Mouse (Mus musculus): Measurements from ENCODE around the gene Crybg1. TPM values are rescaled to one million over a fixed set of nuclear protein-coding genes. Genes with fewer than 3 reads are reported as not detected.
A peak's percentile ranks its signal among the peaks of the same experiment; 100 is the strongest.

Crybg1 gene
- polyA plus RNA-seq, 1 experiment, result 5.9 TPM

GRCm38 (mm10) chr10:44065848-44066360, 82.7 kb downstream of the Crybg1 start:
- Histone ChIP-seq H3K27me3 (ENCODE audit: control insufficient read depth, insufficient read depth, low read length) (no peaks in the 10 kb centered on the region), H3K4me1 (ENCODE audit: control insufficient read depth, insufficient read depth, insufficient read length) (peaks cover 8% of the 10 kb centered on the region; the same call in 1 of the 2 replicates), H3K4me3 (ENCODE audit: extremely low read depth, insufficient read depth, insufficient read length) (no peak overlapping the region), H3K36me3 (ENCODE audit: control insufficient read depth, insufficient read depth, low read length) (no peaks in the 10 kb centered on the region), H3K27ac (ENCODE audit: insufficient read depth, low read length) (no peak overlapping the region)
- TF ChIP-seq CTCF (IDR thresholded peaks at IDR 0.05; ENCODE audit: extremely low read depth, insufficient read depth, insufficient read length, insufficient replicate concordance), result no peak
- TF ChIP-seq POLR2A (IDR thresholded peaks at IDR 0.05; ENCODE audit: low read depth, low read length), result no peak
- DNase-seq (ENCODE audit: low read depth in 1 of 2, low spot score in 2 of 2), result no peak
- WGBS, result 94% methylated on average over 6 of the region's 6 CpGs

- DNase-seq (ENCODE audit: low read depth in 1 of 2, low spot score in 2 of 2), result no peak
- H3K36me3 ChIP-seq (ENCODE audit: control insufficient read depth, insufficient read depth, low read length), result no peaks in the 10 kb centered on the region
- H3K4me1 ChIP-seq (ENCODE audit: control insufficient read depth, insufficient read depth, insufficient read length), result no peaks in the 10 kb centered on the region
- TF ChIP-seq POLR2A (IDR thresholded peaks at IDR 0.05; ENCODE audit: low read depth, low read length), result no peak
- no peak for TF ChIP-seq CTCF (IDR thresholded peaks at IDR 0.05; ENCODE audit: extremely low read depth, insufficient read depth, insufficient read length, insufficient replicate concordance)
- H3K27ac ChIP-seq (ENCODE audit: insufficient read depth, low read length), result no peak overlapping the region
- no peaks in the 10 kb centered on the region for H3K27me3 ChIP-seq (ENCODE audit: control insufficient read depth, insufficient read depth, low read length)
- no peak overlapping the region for H3K4me3 ChIP-seq (ENCODE audit: extremely low read depth, insufficient read depth, insufficient read length)
- 93% methylated on average over 4 of the region's 4 CpGs for WGBS
Observed at GRCm38 (mm10) chr10:44062981-44063380, 85.7 kb downstream of the Crybg1 start.

DNA sequence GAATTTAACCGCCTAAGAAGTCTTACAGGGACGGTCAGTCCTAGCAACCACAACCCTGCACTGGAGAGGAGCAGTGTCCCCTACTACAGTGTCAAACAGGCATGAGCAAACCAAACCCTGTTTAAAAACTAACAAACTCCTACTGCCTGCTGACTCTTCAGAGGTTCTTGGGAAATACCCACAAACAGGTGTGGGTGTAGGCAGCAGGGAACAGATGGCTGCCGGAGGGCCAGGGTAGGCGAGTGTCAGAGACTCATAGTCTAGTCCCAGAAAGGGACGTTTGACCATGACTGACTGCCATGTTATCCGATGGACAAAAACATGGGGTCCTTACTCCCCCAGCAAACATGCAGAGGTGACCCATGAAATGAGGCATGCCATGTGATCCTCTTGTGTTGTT, 97.7 kb downstream of the Crybg1 start:
- H3K27ac ChIP-seq (ENCODE audit: insufficient read depth, low read length), result no peak overlapping the region
- no peaks in the 10 kb centered on the region for H3K4me1 ChIP-seq (ENCODE audit: control insufficient read depth, insufficient read depth, insufficient read length)
- no peaks in the 10 kb centered on the region for H3K36me3 ChIP-seq (ENCODE audit: control insufficient read depth, insufficient read depth, low read length)
- H3K4me3 ChIP-seq (ENCODE audit: extremely low read depth, insufficient read depth, insufficient read length), result no peak overlapping the region
- TF ChIP-seq CTCF (IDR thresholded peaks at IDR 0.05; ENCODE audit: extremely low read depth, insufficient read depth, insufficient read length, insufficient replicate concordance) (no peak), POLR2A (IDR thresholded peaks at IDR 0.05; ENCODE audit: low read depth, low read length) (no peak)
- 90% methylated on average over 6 of the region's 6 CpGs for WGBS
- no peaks in the 10 kb centered on the region for H3K27me3 ChIP-seq (ENCODE audit: control insufficient read depth, insufficient read depth, low read length)
- no peak for DNase-seq (ENCODE audit: low read depth in 1 of 2, low spot score in 2 of 2)

DNA sequence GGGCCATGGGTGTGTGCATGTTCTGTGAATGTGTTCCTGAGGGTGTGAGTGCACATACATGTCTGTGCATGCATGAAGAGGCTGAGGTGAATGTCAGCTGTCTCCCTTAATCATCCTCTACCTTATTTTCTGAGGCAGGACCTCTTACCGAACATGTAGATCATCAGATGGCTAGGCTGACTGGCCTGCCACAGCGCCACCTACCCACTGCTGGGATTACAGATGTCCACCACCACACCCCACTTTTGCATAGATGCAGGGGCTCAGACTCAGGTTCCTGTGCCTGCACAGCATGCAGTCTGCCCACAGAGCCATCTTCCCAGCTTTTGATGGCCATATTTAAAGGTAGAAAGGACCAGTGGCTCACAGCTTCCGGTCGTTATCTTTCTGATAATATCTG, 103.9 kb downstream of the Crybg1 start:
- DNase-seq (ENCODE audit: low read depth in 1 of 2, low spot score in 2 of 2), result no peak
- H3K4me1 ChIP-seq (ENCODE audit: control insufficient read depth, insufficient read depth, insufficient read length), result no peaks in the 10 kb centered on the region
- no peaks in the 10 kb centered on the region for H3K36me3 ChIP-seq (ENCODE audit: control insufficient read depth, insufficient read depth, low read length)
- no peak overlapping the region for H3K27ac ChIP-seq (ENCODE audit: insufficient read depth, low read length)
- no peak for TF ChIP-seq POLR2A (IDR thresholded peaks at IDR 0.05; ENCODE audit: low read depth, low read length)
- TF ChIP-seq CTCF (IDR thresholded peaks at IDR 0.05; ENCODE audit: extremely low read depth, insufficient read depth, insufficient read length, insufficient replicate concordance), result no peak
- 66% methylated on average over 4 of the region's 4 CpGs for WGBS
- no peaks in the 10 kb centered on the region for H3K27me3 ChIP-seq (ENCODE audit: control insufficient read depth, insufficient read depth, low read length)
- H3K4me3 ChIP-seq (ENCODE audit: extremely low read depth, insufficient read depth, insufficient read length), result no peak overlapping the region

DNA sequence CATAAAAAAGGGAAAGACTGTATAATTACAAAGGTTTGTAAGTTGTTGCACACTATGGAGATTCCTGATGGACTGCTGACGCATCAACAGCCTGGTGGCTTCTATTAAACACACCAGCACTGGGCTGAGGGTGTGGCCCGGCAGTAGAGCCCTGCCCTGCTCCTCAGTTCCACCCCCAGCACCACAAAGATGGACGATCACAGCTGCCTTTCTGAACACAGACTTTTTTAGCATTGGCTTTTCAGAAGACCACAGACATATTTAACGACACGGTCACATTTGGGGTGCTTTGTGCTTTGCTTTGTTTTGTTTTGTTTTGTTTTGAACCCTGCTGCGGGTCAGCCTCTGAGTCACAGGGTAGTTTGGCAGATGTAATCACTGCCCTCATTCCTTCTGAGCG, 105.0 kb downstream of the Crybg1 start:
- H3K4me1 ChIP-seq (ENCODE audit: control insufficient read depth, insufficient read depth, insufficient read length), result no peaks in the 10 kb centered on the region
- TF ChIP-seq POLR2A (IDR thresholded peaks at IDR 0.05; ENCODE audit: low read depth, low read length) (no peak), CTCF (IDR thresholded peaks at IDR 0.05; ENCODE audit: extremely low read depth, insufficient read depth, insufficient read length, insufficient replicate concordance) (no peak)
- DNase-seq (ENCODE audit: low read depth in 1 of 2, low spot score in 2 of 2), result no peak
- H3K27me3 ChIP-seq (ENCODE audit: control insufficient read depth, insufficient read depth, low read length), result no peaks in the 10 kb centered on the region
- no peaks in the 10 kb centered on the region for H3K36me3 ChIP-seq (ENCODE audit: control insufficient read depth, insufficient read depth, low read length)
- H3K4me3 ChIP-seq (ENCODE audit: extremely low read depth, insufficient read depth, insufficient read length), result no peak overlapping the region
- 72% methylated on average over 7 of the region's 7 CpGs for WGBS
- H3K27ac ChIP-seq (ENCODE audit: insufficient read depth, low read length), result no peak overlapping the region

- WGBS, result 88% methylated on average over 2 of the region's 2 CpGs
- TF ChIP-seq CTCF (IDR thresholded peaks at IDR 0.05; ENCODE audit: extremely low read depth, insufficient read depth, insufficient read length, insufficient replicate concordance), result no peak
- no peak for TF ChIP-seq POLR2A (IDR thresholded peaks at IDR 0.05; ENCODE audit: low read depth, low read length)
- Histone ChIP-seq H3K27me3 (ENCODE audit: control insufficient read depth, insufficient read depth, low read length) (no peaks in the 10 kb centered on the region), H3K36me3 (ENCODE audit: control insufficient read depth, insufficient read depth, low read length) (no peaks in the 10 kb centered on the region), H3K4me3 (ENCODE audit: extremely low read depth, insufficient read depth, insufficient read length) (no peak overlapping the region), H3K4me1 (ENCODE audit: control insufficient read depth, insufficient read depth, insufficient read length) (peaks cover 2% of the 10 kb centered on the region; the same call in 1 of the 2 replicates), H3K27ac (ENCODE audit: insufficient read depth, low read length) (no peak overlapping the region)
- DNase-seq (ENCODE audit: low read depth in 1 of 2, low spot score in 2 of 2), result no peak
Observed at GRCm38 (mm10) chr10:44039185-44039584, 109.5 kb downstream of the Crybg1 start.

DNA sequence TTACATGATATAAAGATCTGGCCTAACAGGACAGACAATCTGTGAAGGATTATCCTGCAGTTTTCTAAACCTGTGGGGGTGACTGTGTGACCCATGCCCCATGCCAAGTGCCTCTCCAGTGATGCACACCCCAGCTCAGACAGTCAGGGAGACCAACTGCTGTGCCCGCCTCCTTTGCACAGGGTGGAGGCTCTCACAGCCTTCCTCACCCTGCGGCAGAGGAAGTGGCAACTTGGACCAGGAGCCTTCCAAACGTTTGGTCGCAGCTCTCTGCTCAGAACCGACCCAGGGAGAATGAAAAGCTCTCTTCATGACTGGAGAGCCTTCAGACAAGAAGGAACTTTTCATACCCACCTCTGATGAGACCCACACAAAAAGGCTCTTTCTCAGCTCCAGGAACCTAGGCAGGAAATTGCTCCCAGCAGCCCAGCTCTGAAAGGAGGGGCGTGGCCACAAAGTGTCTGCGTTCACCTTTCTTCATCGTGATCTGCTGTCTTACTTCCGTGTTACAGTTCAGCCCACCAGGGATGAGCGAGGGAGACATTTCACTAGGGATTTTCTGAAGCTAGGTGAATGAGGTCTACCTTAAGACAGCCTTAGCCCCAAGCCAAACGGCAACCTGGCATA, 110.6 kb downstream of the Crybg1 start:
- WGBS, result 16% methylated on average over 11 of the region's 11 CpGs
- Histone ChIP-seq H3K36me3 (ENCODE audit: control insufficient read depth, insufficient read depth, low read length) (no peaks in the 10 kb centered on the region), H3K4me3 (ENCODE audit: extremely low read depth, insufficient read depth, insufficient read length) (0 out of 2 replicates have a peak overlapping the region, but pooled peaks have one; percentile 12), H3K27ac (ENCODE audit: insufficient read depth, low read length) (no peak overlapping the region), H3K4me1 (ENCODE audit: control insufficient read depth, insufficient read depth, insufficient read length) (peaks cover 2% of the 10 kb centered on the region; the same call in 1 of the 2 replicates), H3K27me3 (ENCODE audit: control insufficient read depth, insufficient read depth, low read length) (no peaks in the 10 kb centered on the region)
- DNase-seq (ENCODE audit: low read depth in 1 of 2, low spot score in 2 of 2), result no peak
- no peak for TF ChIP-seq POLR2A (IDR thresholded peaks at IDR 0.05; ENCODE audit: low read depth, low read length)
- TF ChIP-seq CTCF (IDR thresholded peaks at IDR 0.05; ENCODE audit: extremely low read depth, insufficient read depth, insufficient read length, insufficient replicate concordance), result no peak

All from spleen, adult 2 months (tissue).